Mouse (Mus musculus) lung, adult 2 months (tissue): ENCODE measurements at regions not wholly inside any gene's neighbourhood (a gene's known extent, or its start where the extent isn't known, plus 50 kb on each side); places are given as distances from the start of the nearest gene placed in this dataset.

Experiments
- CTCF ChIP-seq: fragments of 200-500 bp; IDR thresholded peaks from 2 replicates; pipeline ENCODE4 v1.5.1; 2011; ENCODE audit warnings: mild to moderate bottlenecking, low read length, control low read depth; ENCODE audit not compliant: insufficient read depth
- POLR2A ChIP-seq: fragments of 200-500 bp; IDR thresholded peaks from 2 replicates; pipeline ENCODE4 v1.6.1; 2011; ENCODE audit warnings: low read depth, mild to moderate bottlenecking, control low read depth, low read length, borderline replicate concordance; ENCODE audit errors: extremely low read depth

DNA sequence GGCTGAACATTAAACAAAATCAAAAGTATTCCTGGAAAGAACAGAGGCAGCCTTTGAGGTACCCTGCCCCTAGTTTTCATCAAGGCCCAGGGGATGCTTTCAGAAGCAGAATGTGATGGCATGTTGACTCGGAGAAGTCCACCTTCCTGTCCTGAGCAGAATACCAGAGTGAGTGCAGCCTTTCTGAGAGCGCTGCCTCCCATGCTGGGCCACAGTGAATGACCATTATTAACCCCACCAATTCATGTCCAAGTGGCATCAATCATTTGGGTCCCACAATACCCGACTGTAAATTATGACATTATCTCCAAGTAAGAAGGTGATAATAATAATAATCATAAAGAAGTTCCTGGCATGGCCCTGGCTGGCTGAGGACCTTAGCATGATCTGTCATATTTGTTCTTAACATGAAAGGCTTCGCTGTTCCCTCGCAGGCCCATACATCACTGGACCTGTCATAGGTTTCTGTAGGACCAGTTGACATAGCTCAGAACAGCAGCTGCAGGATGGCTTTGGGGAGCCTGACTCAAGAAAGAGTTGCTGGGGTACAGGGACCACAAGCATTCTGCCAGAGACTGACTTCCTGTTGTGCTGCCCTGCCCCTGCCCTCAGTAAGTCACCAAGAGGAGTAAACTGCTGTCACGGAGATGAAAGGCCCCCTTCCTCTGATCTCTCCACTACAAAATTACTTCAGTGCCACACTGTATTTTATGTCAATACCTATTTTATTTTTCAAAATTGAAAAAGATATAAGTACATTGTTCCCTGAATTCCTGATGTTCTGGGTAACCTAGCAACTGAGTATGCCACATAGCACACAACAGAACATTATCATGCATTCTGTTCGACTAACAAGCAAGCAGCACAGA lies 176.6 kb downstream of the Tmem161b start:
- TF ChIP-seq POLR2A (no peak), CTCF (no peak)
